Mouse (Mus musculus): Measurements from ENCODE around the gene Bmpr1b. TPM values are rescaled to one million over a fixed set of nuclear protein-coding genes. Genes with fewer than 3 reads are reported as not detected.

The Bmpr1b gene
- polyA plus RNA-seq, 1 experiment from 2014 or later, result 8.9 TPM

DNA sequence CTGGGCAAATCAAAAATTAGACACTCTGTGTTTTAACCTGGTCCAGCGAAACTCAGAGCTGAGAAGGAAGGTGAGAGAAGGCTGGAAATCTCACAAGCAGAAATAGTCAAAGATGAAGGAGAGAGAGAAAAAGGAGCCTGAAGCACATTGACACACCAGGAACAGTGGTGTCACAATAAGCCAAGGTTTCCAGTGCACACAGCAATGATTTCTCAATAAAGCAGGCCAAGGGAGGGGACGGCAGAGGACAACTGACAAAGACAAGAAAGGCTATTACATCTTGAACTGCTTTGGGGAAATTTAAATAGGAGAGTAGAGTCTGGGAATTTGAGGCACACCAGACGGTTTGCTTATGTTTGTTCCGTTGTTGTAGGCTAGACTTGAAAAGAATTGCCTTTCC is 314.9 kb downstream of the Bmpr1b start:
- H3K27me3 ChIP-seq, result no peaks in the 10 kb centered on the region
- H3K27ac ChIP-seq, result no peak overlapping the region
- ATAC-seq (ENCODE audit: insufficient number of reproducible peaks, low FRiP score, low TSS enrichment, low read depth), result no peak
- no peak overlapping the region for H3K4me3 ChIP-seq
- no peak overlapping the region for H3K9ac ChIP-seq
- 84% methylated on average over 4 of the region's 4 CpGs for WGBS
- no peaks in the 10 kb centered on the region for H3K9me3 ChIP-seq
- peaks cover 3% of the 10 kb centered on the region; the same call in 1 of the 2 replicates for H3K36me3 ChIP-seq
- H3K4me2 ChIP-seq, result no peak overlapping the region
- H3K4me1 ChIP-seq, result no peaks in the 10 kb centered on the region

- 74% methylated on average over 7 of the region's 7 CpGs for WGBS
- H3K36me3 ChIP-seq, result no peaks in the 10 kb centered on the region
- H3K4me3 ChIP-seq, result no peak overlapping the region
- H3K9ac ChIP-seq, result no peak overlapping the region
- no peaks in the 10 kb centered on the region for H3K9me3 ChIP-seq
- H3K27me3 ChIP-seq, result no peaks in the 10 kb centered on the region
- H3K4me2 ChIP-seq, result no peak overlapping the region
- H3K4me1 ChIP-seq, result no peaks in the 10 kb centered on the region
- no peak for ATAC-seq (ENCODE audit: insufficient number of reproducible peaks, low FRiP score, low TSS enrichment, low read depth)
- H3K27ac ChIP-seq, result no peak overlapping the region
Measured at GRCm38 (mm10) chr3:141850141-141850540, 319.1 kb downstream of the Bmpr1b start.

DNA sequence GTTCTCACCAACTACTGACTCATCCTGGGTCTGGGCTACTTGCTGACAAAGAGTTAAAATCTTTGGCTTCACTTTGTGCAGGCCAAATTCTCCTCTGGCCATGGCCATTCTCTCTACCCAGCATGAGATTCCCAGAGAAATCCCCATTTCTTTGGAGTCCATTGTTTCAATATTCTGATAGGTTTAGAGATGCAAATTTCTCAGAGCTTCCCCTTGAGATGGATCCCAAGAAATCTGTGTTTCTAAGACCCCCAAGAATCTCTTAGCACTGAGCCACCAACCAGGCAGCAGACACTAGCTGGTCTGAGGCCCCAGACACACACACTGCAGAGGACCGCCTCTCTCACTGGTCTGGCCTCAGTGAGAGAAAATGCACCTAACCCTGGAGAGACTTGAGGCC is 320.0 kb downstream of the Bmpr1b start:
- H3K36me3 ChIP-seq, result no peaks in the 10 kb centered on the region
- no peak overlapping the region for H3K9ac ChIP-seq
- no peaks in the 10 kb centered on the region for H3K27me3 ChIP-seq
- H3K4me3 ChIP-seq, result no peak overlapping the region
- no peaks in the 10 kb centered on the region for H3K9me3 ChIP-seq
- 87% methylated on average over 1 of the region's 1 CpGs for WGBS
- H3K4me1 ChIP-seq, result no peaks in the 10 kb centered on the region
- ATAC-seq (ENCODE audit: insufficient number of reproducible peaks, low FRiP score, low TSS enrichment, low read depth), result no peak
- H3K27ac ChIP-seq, result no peak overlapping the region
- H3K4me2 ChIP-seq, result no peak overlapping the region

GRCm38 (mm10) chr3:141838864-141839263 is 330.4 kb downstream of the Bmpr1b start:
- Histone ChIP-seq H3K9ac (no peak overlapping the region), H3K4me3 (no peak overlapping the region), H3K9me3 (no peaks in the 10 kb centered on the region), H3K4me1 (no peaks in the 10 kb centered on the region), H3K36me3 (0 out of 2 replicates have a peak, but pooled peaks cover 8% of the 10 kb centered on the region), H3K4me2 (no peak overlapping the region), H3K27ac (no peak overlapping the region), H3K27me3 (no peaks in the 10 kb centered on the region)
- no peak for ATAC-seq (ENCODE audit: insufficient number of reproducible peaks, low FRiP score, low TSS enrichment, low read depth)
- 36% methylated on average over 7 of the region's 7 CpGs for WGBS

DNA sequence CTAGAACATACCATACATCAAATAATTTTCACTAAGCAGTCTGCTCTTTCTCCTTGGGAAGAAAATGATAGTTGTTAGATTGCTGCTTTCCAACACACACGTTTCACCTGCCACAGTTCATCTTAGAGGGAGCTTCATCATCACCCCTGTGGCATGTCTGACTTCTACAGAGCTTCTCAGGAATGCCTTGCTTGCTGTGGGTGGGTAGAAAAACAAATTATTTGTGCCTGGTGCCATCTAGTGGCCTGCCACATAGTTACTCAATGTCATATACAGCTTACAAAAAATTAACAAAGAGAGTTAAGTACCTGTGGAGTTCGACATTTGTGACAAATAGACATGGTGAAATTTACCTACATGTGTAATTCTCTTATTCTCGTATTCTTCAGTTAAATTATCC is 338.1 kb downstream of the Bmpr1b start:
- Histone ChIP-seq H3K36me3 (0 out of 2 replicates have a peak, but pooled peaks cover 3% of the 10 kb centered on the region), H3K9me3 (no peaks in the 10 kb centered on the region), H3K27ac (no peak overlapping the region), H3K9ac (no peak overlapping the region), H3K4me2 (no peak overlapping the region), H3K4me1 (no peaks in the 10 kb centered on the region), H3K27me3 (no peaks in the 10 kb centered on the region), H3K4me3 (no peak overlapping the region)
- no peak for ATAC-seq (ENCODE audit: insufficient number of reproducible peaks, low FRiP score, low TSS enrichment, low read depth)
- 17% methylated on average over 3 of the region's 3 CpGs for WGBS

DNA sequence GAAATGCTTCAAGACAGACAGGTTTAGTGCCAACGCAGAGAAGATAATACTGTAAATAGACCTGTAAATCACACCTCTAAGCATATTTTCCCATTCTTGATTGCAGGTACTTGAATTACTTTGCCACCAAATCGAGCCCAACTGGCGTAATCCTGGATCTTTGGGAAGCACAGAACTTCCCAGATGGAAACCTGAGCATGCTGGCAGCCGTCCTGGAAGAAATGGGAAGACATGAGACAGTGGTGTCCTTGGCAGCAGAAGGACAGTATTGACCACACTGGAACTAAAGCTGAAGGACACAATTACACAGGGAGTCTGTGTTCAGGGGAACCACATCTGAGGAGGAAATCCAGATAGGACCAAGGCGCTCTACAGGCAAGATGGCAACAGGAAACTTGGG is 340.9 kb downstream of the Bmpr1b start:
- Histone ChIP-seq H3K27me3 (no peaks in the 10 kb centered on the region), H3K4me2 (no peak overlapping the region), H3K4me3 (no peak overlapping the region), H3K36me3 (0 out of 2 replicates have a peak, but pooled peaks cover 3% of the 10 kb centered on the region), H3K9me3 (no peaks in the 10 kb centered on the region), H3K9ac (no peak overlapping the region), H3K4me1 (no peaks in the 10 kb centered on the region), H3K27ac (no peak overlapping the region)
- ATAC-seq (ENCODE audit: insufficient number of reproducible peaks, low FRiP score, low TSS enrichment, low read depth), result no peak
- 71% methylated on average over 5 of the region's 5 CpGs for WGBS

GRCm38 (mm10) chr3:141819331-141819941 is 349.8 kb downstream of the Bmpr1b start:
- Histone ChIP-seq H3K4me2 (no peak overlapping the region), H3K27me3 (no peaks in the 10 kb centered on the region), H3K9me3 (no peaks in the 10 kb centered on the region), H3K4me3 (no peak overlapping the region), H3K36me3 (no peaks in the 10 kb centered on the region), H3K27ac (no peak overlapping the region), H3K9ac (no peak overlapping the region), H3K4me1 (peaks cover 7% of the 10 kb centered on the region; the same call in 1 of the 2 replicates)
- WGBS, result 38% methylated on average over 13 of the region's 13 CpGs
- no peak for ATAC-seq (ENCODE audit: insufficient number of reproducible peaks, low FRiP score, low TSS enrichment, low read depth)

- Histone ChIP-seq H3K36me3 (no peaks in the 10 kb centered on the region), H3K27ac (no peak overlapping the region), H3K27me3 (no peaks in the 10 kb centered on the region), H3K9me3 (no peaks in the 10 kb centered on the region), H3K4me2 (no peak overlapping the region), H3K4me3 (no peak overlapping the region), H3K9ac (no peak overlapping the region), H3K4me1 (peaks cover 7% of the 10 kb centered on the region; the same call in 1 of the 2 replicates)
- ATAC-seq (ENCODE audit: insufficient number of reproducible peaks, low FRiP score, low TSS enrichment, low read depth), result no peak
- WGBS, result 55% methylated on average over 3 of the region's 3 CpGs
Measured at GRCm38 (mm10) chr3:141818615-141819312, 350.5 kb downstream of the Bmpr1b start.

DNA sequence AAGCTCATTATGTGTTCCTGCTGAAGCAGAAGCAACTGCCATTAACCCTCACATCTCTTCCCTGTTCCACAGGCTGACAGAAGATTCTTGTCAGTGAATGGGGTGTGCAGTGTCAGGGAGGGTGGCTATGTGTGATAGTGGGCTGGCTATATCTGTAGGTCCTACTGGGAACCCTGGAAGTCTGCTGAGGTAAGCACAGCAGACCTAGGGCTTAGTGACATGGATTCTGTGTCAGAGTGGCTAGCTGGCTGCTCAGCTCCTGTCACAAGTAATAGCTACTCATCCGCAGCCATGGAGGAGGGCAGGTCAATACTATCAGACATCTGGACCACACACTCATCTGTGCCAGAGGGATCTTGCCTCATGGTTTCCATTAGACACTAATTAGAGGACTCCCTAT is 354.4 kb downstream of the Bmpr1b start:
- H3K4me1 ChIP-seq, result peaks cover 7% of the 10 kb centered on the region; the same call in 1 of the 2 replicates
- no peaks in the 10 kb centered on the region for H3K9me3 ChIP-seq
- ATAC-seq (ENCODE audit: insufficient number of reproducible peaks, low FRiP score, low TSS enrichment, low read depth), result no peak
- H3K27me3 ChIP-seq, result no peaks in the 10 kb centered on the region
- H3K27ac ChIP-seq, result no peak overlapping the region
- H3K4me2 ChIP-seq, result no peak overlapping the region
- WGBS, result 50% methylated on average over 1 of the region's 1 CpGs
- no peaks in the 10 kb centered on the region for H3K36me3 ChIP-seq
- no peak overlapping the region for H3K4me3 ChIP-seq
- no peak overlapping the region for H3K9ac ChIP-seq

GRCm38 (mm10) chr3:141811348-141811747 is 357.9 kb downstream of the Bmpr1b start:
- H3K27me3 ChIP-seq, result no peaks in the 10 kb centered on the region
- no peaks in the 10 kb centered on the region for H3K36me3 ChIP-seq
- H3K9ac ChIP-seq, result no peak overlapping the region
- no peaks in the 10 kb centered on the region for H3K4me1 ChIP-seq
- no peak overlapping the region for H3K27ac ChIP-seq
- H3K4me2 ChIP-seq, result no peak overlapping the region
- no peak overlapping the region for H3K4me3 ChIP-seq
- H3K9me3 ChIP-seq, result no peaks in the 10 kb centered on the region
- ATAC-seq (ENCODE audit: insufficient number of reproducible peaks, low FRiP score, low TSS enrichment, low read depth), result no peak
- WGBS, result 15% methylated on average over 2 of the region's 2 CpGs

DNA sequence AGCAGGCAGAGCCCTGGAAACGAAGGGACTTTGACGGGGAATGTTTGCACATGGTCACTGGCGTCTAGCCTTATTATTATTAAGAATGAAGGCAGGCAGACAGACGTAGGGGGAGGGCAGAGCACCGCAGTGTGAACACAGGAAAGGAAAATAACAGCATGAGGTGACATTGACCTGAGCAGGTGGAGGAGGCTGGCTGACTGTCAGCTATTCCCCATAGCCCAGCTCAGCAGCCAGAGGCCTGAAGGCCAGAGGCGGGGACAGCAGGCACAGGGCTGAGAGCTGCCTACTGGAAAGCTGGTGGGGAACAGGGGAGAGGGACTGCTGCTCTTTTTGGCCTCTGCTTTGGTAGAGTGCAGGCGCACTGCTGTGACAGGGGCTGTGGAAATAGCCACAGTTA is 358.3 kb downstream of the Bmpr1b start:
- WGBS, result 56% methylated on average over 7 of the region's 7 CpGs
- no peak overlapping the region for H3K4me3 ChIP-seq
- ATAC-seq (ENCODE audit: insufficient number of reproducible peaks, low FRiP score, low TSS enrichment, low read depth), result no peak
- H3K27me3 ChIP-seq, result no peaks in the 10 kb centered on the region
- H3K9me3 ChIP-seq, result no peaks in the 10 kb centered on the region
- H3K4me1 ChIP-seq, result no peaks in the 10 kb centered on the region
- no peak overlapping the region for H3K9ac ChIP-seq
- no peaks in the 10 kb centered on the region for H3K36me3 ChIP-seq
- no peak overlapping the region for H3K4me2 ChIP-seq
- no peak overlapping the region for H3K27ac ChIP-seq

DNA sequence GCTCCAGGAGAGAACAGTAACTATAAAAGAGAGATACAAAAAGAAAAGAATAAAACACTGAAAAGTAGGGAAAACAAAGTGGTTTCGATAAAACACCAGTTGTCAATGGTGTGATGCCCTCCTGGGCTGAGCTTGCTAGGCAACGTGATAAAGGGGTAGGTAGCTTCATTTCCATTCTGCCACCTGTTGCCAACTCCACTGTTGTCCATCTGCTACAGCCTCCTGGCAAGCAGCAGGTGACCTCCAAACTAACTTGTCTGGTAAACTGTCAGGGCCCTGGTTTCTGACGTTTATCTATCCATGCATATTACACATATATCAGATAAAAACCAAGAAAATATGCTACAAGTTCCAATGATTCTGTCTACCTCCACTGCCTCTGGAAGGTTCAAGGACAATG is 359.6 kb downstream of the Bmpr1b start:
- no peaks in the 10 kb centered on the region for H3K9me3 ChIP-seq
- H3K4me2 ChIP-seq, result no peak overlapping the region
- H3K36me3 ChIP-seq, result no peaks in the 10 kb centered on the region
- H3K4me3 ChIP-seq, result no peak overlapping the region
- H3K9ac ChIP-seq, result no peak overlapping the region
- ATAC-seq (ENCODE audit: insufficient number of reproducible peaks, low FRiP score, low TSS enrichment, low read depth), result no peak
- 74% methylated on average over 3 of the region's 3 CpGs for WGBS
- no peaks in the 10 kb centered on the region for H3K4me1 ChIP-seq
- H3K27ac ChIP-seq, result no peak overlapping the region
- H3K27me3 ChIP-seq, result no peaks in the 10 kb centered on the region

Data from limb, embryonic 15.5 days (tissue).